In genomic region chr9:94023761-94024160, GRCm38 (mm10) we compare ENCODE assay signal across 16 mouse cellular contexts.
"Had no signal": no experiment of that assay in that cellular context is flagged by ENCODE, and none has a peak within 500 bp of the region (broad histone marks: within the 10 kb centered on the region; RNA-seq: fewer than 3 reads in every experiment).

No protein-coding gene starts in this region.

- H3K4me1 ChIP-seq: midbrain, embryonic 10.5 days; midbrain, embryonic 12.5 days; neural tube, embryonic 13.5 days; neural tube, embryonic 15.5 days had no signal

- H3K36me3 ChIP-seq: midbrain, embryonic 10.5 days; midbrain, embryonic 12.5 days; neural tube, embryonic 13.5 days; neural tube, embryonic 15.5 days had no signal

- ATAC-seq: midbrain, embryonic 16.5 days had no signal

- H3K9me3 ChIP-seq: midbrain, embryonic 10.5 days; midbrain, embryonic 12.5 days; neural tube, embryonic 13.5 days; neural tube, embryonic 15.5 days had no signal

- DNase-seq: lung, adult 2 months; lung, postnatal 10 days; lung, postnatal 4 days; retina, postnatal 1 day; right cerebral cortex, postnatal 25 days; right cerebral cortex, postnatal 4 days; spleen, adult 18-20 months; thymus, adult 2 months; thymus, postnatal 25 days; thymus, postnatal 4 days had no signal

- H3K27ac ChIP-seq: midbrain, embryonic 10.5 days; midbrain, embryonic 12.5 days; neural tube, embryonic 13.5 days; neural tube, embryonic 15.5 days had no signal

- H3K27me3 ChIP-seq: midbrain, embryonic 12.5 days; neural tube, embryonic 13.5 days; neural tube, embryonic 15.5 days had no signal

- H3K4me2 ChIP-seq: midbrain, embryonic 12.5 days; neural tube, embryonic 13.5 days; neural tube, embryonic 15.5 days had no signal

- H3K4me3 ChIP-seq: midbrain, embryonic 10.5 days; midbrain, embryonic 12.5 days; myocyte; neural tube, embryonic 13.5 days; neural tube, embryonic 15.5 days had no signal

- H3K9ac ChIP-seq: midbrain, embryonic 12.5 days; neural tube, embryonic 13.5 days; neural tube, embryonic 15.5 days had no signal
